Mouse (Mus musculus): ENCODE measurements around the gene Gm8720. TPM values are rescaled to one million over a fixed set of nuclear protein-coding genes. Genes with fewer than 3 reads are reported as not detected.
"Not testable (repeated sequence)": the region's sequence is repeated elsewhere in the genome, so short reads cannot be mapped to it uniquely, and the experiment has no call there.

Gm8720 gene
- not detected in 2 replicates for polyA plus RNA-seq (2012; rRNA removed)

- no CpG with 5 or more reads among the region's 1 CpGs for WGBS
- not testable (repeated sequence) for H3K27ac ChIP-seq (ENCODE audit: insufficient read depth, low read length); DNase-seq; H3K4me1 ChIP-seq (ENCODE audit: control insufficient read depth, insufficient read depth, low read length); H3K27me3 ChIP-seq (ENCODE audit: control insufficient read depth, insufficient read depth, low read length); H3K4me3 ChIP-seq (replicated peaks; ENCODE audit: insufficient read depth, low read depth, low read length)
Measured at GRCm38 (mm10) chr7:23067356-23067755, at the start of gene Gm8720. TSS of gene Gm8720 (minus strand) at chr7:23067456.

- no CpG with 5 or more reads among the region's 1 CpGs for WGBS
- not testable (repeated sequence) for H3K4me1 ChIP-seq (ENCODE audit: control insufficient read depth, insufficient read depth, low read length); H3K27me3 ChIP-seq (ENCODE audit: control insufficient read depth, insufficient read depth, low read length); H3K4me3 ChIP-seq (replicated peaks; ENCODE audit: insufficient read depth, low read depth, low read length); DNase-seq; H3K27ac ChIP-seq (ENCODE audit: insufficient read depth, low read length)
Measured at GRCm38 (mm10) chr7:23055240-23055639, 12.0 kb downstream of the Gm8720 start, which contains the start of gene Vmn1r163. TSS of gene Vmn1r163 (plus strand) at chr7:23055540.

GRCm38 (mm10) chr7:23019823-23020222, 47.4 kb downstream of the Gm8720 start, which contains the start of gene Gm4216:
TSS of gene Gm4216 (minus strand) at chr7:23019923.
- no CpG with 5 or more reads among the region's 3 CpGs for WGBS
- not testable (repeated sequence) for H3K27me3 ChIP-seq (ENCODE audit: control insufficient read depth, insufficient read depth, low read length); H3K4me1 ChIP-seq (ENCODE audit: control insufficient read depth, insufficient read depth, low read length); DNase-seq; H3K4me3 ChIP-seq (replicated peaks; ENCODE audit: insufficient read depth, low read depth, low read length); H3K27ac ChIP-seq (ENCODE audit: insufficient read depth, low read length)

Other genes starting within 250 kb of the Gm8720 start
- gene Vmn1r159, start 223.9 kb downstream of the Gm8720 start, polyA plus RNA-seq (2012; rRNA removed), result not detected in 2 replicates
- gene Vmn1r160, start 196.2 kb downstream of the Gm8720 start, polyA plus RNA-seq (2012; rRNA removed), result not detected in 2 replicates
- not detected in 2 replicates for gene Gm4214, start 82.8 kb downstream of the Gm8720 start, polyA plus RNA-seq (2012; rRNA removed)
- not detected in 2 replicates for gene Gm4216, start 47.5 kb downstream of the Gm8720 start, polyA plus RNA-seq (2012; rRNA removed)
- not detected in 2 replicates for gene Vmn1r163, start 11.9 kb downstream of the Gm8720 start, polyA plus RNA-seq (2012; rRNA removed)
- not detected in 2 replicates for gene Gm10662, start 77.0 kb upstream of the Gm8720 start, polyA plus RNA-seq (2012; rRNA removed)
- gene Vmn1r165, start 149.9 kb upstream of the Gm8720 start, polyA plus RNA-seq (2012; rRNA removed), result not detected in 2 replicates
- gene Vmn1r166, start 184.2 kb upstream of the Gm8720 start, polyA plus RNA-seq (2012; rRNA removed), result not detected in 2 replicates
- not detected in 2 replicates for gene Gm6902, start 211.4 kb upstream of the Gm8720 start, polyA plus RNA-seq (2012; rRNA removed)
- gene Nlrp4e, start 233.7 kb upstream of the Gm8720 start, polyA plus RNA-seq (2012; rRNA removed), result not detected in 2 replicates

Measured in cerebellum, adult 2 months (tissue).